Mouse (Mus musculus) stomach, embryonic 14.5 days (tissue): ENCODE results near the gene Ephb2. TPM values are rescaled to one million over a fixed set of nuclear protein-coding genes. Genes with fewer than 3 reads are reported as not detected.
A peak's percentile ranks its signal among the peaks of the same experiment; 100 is the strongest.

Source experiments
- ATAC-seq: fragments of 200-750 bp; cut with Nextera tagmentation; 2 replicates; pipeline ENCODE4 v1.8.0; 2017; ENCODE audit warnings: low read depth, moderate TSS enrichment; ENCODE audit not compliant: insufficient number of reproducible peaks, insufficient read depth, low FRiP score
- H3K27ac ChIP-seq: fragments of 300-500 bp; sonication (generic); 2 replicates; pipeline ENCODE4 v1.5.1; 2014; ENCODE audit warnings: mild to moderate bottlenecking, low read length, moderate library complexity, mixed read lengths
- H3K27me3 ChIP-seq: fragments of 300-500 bp; sonication (generic); 2 replicates; pipeline ENCODE4 v1.6.1; 2014; ENCODE audit warnings: low read length, control low read depth, mixed read lengths; ENCODE audit not compliant: control insufficient read depth, insufficient read depth
- H3K36me3 ChIP-seq: fragments of 300-500 bp; sonication (generic); 2 replicates; pipeline ENCODE4 v1.6.1; 2014; ENCODE audit warnings: mild to moderate bottlenecking, control low read depth, low read length, moderate library complexity, mixed read lengths; ENCODE audit not compliant: control insufficient read depth, insufficient read depth
- H3K4me1 ChIP-seq: fragments of 300-500 bp; sonication (generic); 2 replicates; pipeline ENCODE4 v1.6.1; 2014; ENCODE audit warnings: low read length, control low read depth, mixed read lengths; ENCODE audit not compliant: control insufficient read depth, insufficient read depth
- H3K4me2 ChIP-seq: fragments of 300-500 bp; sonication (generic); replicated peaks from 2 replicates; pipeline ENCODE4 v1.6.1; 2014; ENCODE audit warnings: low read depth, low read length, control low read depth
- H3K4me3 ChIP-seq: fragments of 300-500 bp; sonication (generic); 2 replicates; pipeline ENCODE4 v1.5.1; 2014; ENCODE audit warnings: low read depth, low read length, control low read depth
- H3K9ac ChIP-seq: fragments of 300-500 bp; sonication (generic); replicated peaks from 2 replicates; pipeline ENCODE4 v1.6.1; 2014; ENCODE audit warnings: low read depth, mild to moderate bottlenecking, control low read depth, low read length, moderate library complexity, mixed read lengths
- H3K9me3 ChIP-seq: fragments of 300-500 bp; sonication (generic); 2 replicates; pipeline ENCODE4 v1.6.1; 2016; ENCODE audit warnings: low read depth, low read length, control low read depth; ENCODE audit not compliant: control insufficient read depth
- WGBS: fragments of 180-500 bp; shearing (Covaris S2); extraction: QIAGEN DNeasy Blood & Tissue Kit; methylation state at CpG from one replicate; pipeline ENCODE4 v1.1.7; 2014; 5-methylcytosine and 5-hydroxymethylcytosine counted together
- polyA plus RNA-seq: library from polyadenylated mRNA; unstranded; fragments of >200 nt; fragmentation: Nextera tagmentation; extraction: Ambion mirVana; gene quantifications from 2 replicates; pipeline ENCODE4 v1.2.1, GENCODE M21; 2014

Gene Ephb2
- polyA plus RNA-seq, 1 experiment from 2014 or later, result 7.6 TPM

DNA sequence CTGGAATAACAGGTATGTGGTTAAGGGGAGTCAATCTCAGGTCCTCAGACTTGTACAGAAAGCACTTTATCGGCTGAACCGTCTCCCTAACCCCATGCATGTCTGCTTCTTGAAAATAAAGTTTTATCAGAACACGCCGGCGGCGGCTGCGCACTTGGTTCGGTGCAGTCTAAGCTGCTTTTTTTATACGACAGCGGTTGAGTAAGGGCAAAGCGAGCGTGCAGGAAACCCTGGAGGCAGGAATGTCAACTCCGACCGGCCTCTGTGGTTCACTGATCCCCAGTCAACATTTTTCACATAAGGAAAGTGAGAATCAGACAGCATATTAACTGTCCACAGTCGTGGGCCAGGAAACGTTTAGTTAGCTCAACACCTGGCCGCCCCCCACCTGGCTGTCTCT lies 111.1 kb downstream of the Ephb2 start:
- Histone ChIP-seq H3K9me3 (no peaks in the 10 kb centered on the region), H3K4me1 (peaks cover 10% of the 10 kb centered on the region; the same call in 1 of the 2 replicates)

DNA sequence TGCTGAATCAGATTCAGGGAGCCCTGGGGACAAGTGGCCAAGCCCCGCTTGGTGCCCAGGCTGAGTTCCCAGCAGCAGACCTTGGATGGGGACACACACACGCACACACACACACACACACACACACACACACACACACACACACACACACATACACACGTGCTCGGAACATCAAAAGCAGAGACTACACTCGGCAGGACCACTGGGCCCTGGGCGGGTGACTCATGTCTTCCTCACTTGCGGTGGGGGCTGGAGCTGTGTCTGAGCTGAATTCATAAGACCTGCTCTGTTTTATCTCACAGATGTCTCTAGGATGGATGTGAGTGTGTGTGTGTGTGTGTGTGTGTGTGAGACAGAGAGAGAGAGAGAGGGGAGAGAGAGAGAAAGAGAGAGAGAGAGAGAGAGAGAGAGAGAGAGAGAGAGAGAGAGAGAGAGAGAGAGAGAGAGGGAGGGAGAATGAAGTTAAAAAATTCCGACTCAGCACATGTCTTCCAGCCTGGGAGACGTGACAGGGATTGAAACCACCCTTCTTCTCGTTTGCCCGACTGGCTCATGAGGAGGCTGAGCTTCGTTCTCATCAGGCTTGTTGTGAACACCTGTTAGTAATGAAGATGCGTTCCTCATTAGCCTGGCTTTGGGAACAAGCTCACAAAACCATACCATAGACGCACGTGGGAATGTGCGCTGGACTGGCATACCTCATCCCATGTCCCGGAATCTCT lies 113.3 kb downstream of the Ephb2 start:
- ATAC-seq, result no peak; the same call in 1 of the 2 replicates
- H3K27ac ChIP-seq, result no peak overlapping the region
- H3K9me3 ChIP-seq, result no peaks in the 10 kb centered on the region
- H3K4me2 ChIP-seq, result no peak overlapping the region
- no peak overlapping the region for H3K4me3 ChIP-seq
- WGBS, result 51% methylated on average over 17 of the region's 17 CpGs
- H3K9ac ChIP-seq, result no peak overlapping the region
- H3K4me1 ChIP-seq, result peaks cover 10% of the 10 kb centered on the region; the same call in 1 of the 2 replicates
- no peaks in the 10 kb centered on the region for H3K27me3 ChIP-seq
- no peaks in the 10 kb centered on the region for H3K36me3 ChIP-seq

More for the DNA sequence above, 111.1 kb downstream of the Ephb2 start:
- Histone ChIP-seq H3K4me2 (0 out of 2 replicates have a peak overlapping the region, but pooled peaks have one; percentile 10), H3K27ac (peak overlapping the region; percentile 21; the same call in 1 of the 2 replicates), H3K4me3 (no peak overlapping the region), H3K36me3 (no peaks in the 10 kb centered on the region), H3K9ac (no peak overlapping the region), H3K27me3 (no peaks in the 10 kb centered on the region)
- 41% methylated on average over 17 of the region's 17 CpGs for WGBS
- ATAC-seq, result no peak

- no peak overlapping the region for H3K4me2 ChIP-seq
- 34% methylated on average over 3 of the region's 3 CpGs for WGBS
- no peak overlapping the region for H3K9ac ChIP-seq
- H3K27me3 ChIP-seq, result no peaks in the 10 kb centered on the region
- no peaks in the 10 kb centered on the region for H3K36me3 ChIP-seq
- H3K27ac ChIP-seq, result no peak overlapping the region
- no peaks in the 10 kb centered on the region for H3K9me3 ChIP-seq
- H3K4me3 ChIP-seq, result no peak overlapping the region
- ATAC-seq, result no peak
- peaks cover 10% of the 10 kb centered on the region; the same call in 1 of the 2 replicates for H3K4me1 ChIP-seq
Observed at GRCm38 (mm10) chr4:136721937-136722336, 113.9 kb downstream of the Ephb2 start.

GRCm38 (mm10) chr4:136720025-136720424 lies 115.8 kb downstream of the Ephb2 start:
- Histone ChIP-seq H3K4me1 (peaks cover 10% of the 10 kb centered on the region; the same call in 1 of the 2 replicates), H3K27me3 (no peaks in the 10 kb centered on the region), H3K4me2 (no peak overlapping the region), H3K4me3 (no peak overlapping the region), H3K9ac (no peak overlapping the region), H3K36me3 (no peaks in the 10 kb centered on the region), H3K27ac (peak overlapping the region; percentile 1; the same call in 1 of the 2 replicates), H3K9me3 (no peaks in the 10 kb centered on the region)
- WGBS, result 75% methylated on average over 9 of the region's 9 CpGs
- ATAC-seq, result peak; percentile 73

DNA sequence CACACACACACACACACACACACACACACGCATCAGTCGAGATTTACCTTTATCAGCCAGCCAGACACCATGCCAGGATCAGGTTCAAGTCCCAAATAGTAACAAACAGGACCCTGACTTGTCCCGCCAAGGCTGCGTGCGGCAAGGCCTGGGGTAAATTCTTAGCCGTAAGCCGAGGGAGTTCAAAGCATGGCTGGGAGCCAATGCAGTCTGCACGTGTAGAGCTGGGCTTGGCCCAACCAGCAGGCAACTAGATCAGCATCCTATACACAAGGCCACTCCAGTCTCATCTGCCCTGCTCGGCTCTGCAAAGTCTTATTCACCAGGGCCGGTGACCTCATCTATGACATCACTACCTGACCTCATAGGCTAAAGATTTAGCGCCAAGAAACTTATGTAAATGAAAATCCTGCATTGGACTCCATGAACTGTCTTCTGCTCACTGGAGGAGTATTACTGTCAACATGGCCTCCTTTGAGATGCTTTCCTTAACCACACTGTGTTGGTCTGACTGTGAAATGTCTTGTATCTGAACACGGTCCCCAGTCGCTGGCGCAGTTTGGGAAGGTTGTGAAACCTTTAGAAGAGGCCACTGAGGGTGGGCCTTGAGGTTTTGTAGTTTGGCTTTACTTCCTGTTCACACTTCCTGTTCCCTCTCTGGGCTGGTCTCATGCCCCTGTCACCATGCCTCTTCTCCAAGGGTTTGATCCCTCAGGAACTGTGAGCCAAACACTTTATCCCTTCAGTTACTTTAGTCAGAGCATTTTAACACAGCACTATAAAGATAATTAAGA lies 117.4 kb downstream of the Ephb2 start:
- Histone ChIP-seq H3K36me3 (no peaks in the 10 kb centered on the region), H3K4me3 (no peak overlapping the region), H3K9ac (no peak overlapping the region), H3K4me1 (peaks cover 10% of the 10 kb centered on the region; the same call in 1 of the 2 replicates), H3K4me2 (no peak overlapping the region), H3K9me3 (no peaks in the 10 kb centered on the region), H3K27ac (no peak overlapping the region), H3K27me3 (no peaks in the 10 kb centered on the region)
- 91% methylated on average over 14 of the region's 14 CpGs for WGBS
- no peak for ATAC-seq

- WGBS, result 89% methylated on average over 7 of the region's 7 CpGs
- ATAC-seq, result no peak
Observed at GRCm38 (mm10) chr4:136716561-136716972, 119.2 kb downstream of the Ephb2 start.

DNA sequence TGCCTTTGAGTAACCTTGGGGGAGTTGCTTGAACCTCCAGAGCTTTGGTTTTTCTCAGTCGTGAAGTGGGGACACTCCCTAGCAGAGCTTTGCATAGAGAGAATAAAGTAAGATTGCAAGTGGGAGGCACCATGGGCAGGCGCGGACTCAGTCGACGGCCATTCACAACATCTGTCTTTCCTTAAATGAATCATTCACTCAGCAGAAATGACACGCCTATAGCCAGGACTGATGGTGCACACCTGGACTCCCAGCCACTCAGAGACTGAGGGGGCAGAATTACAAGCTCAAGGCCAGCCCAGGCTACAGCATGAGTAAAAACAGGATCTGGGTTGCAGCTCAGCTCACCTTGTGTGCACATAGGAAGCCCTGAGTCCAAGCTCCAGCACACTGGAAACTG lies 121.3 kb downstream of the Ephb2 start:
- H3K4me3 ChIP-seq, result no peak overlapping the region
- H3K27ac ChIP-seq, result no peak overlapping the region
- no peak; the same call in 1 of the 2 replicates for ATAC-seq
- H3K36me3 ChIP-seq, result no peaks in the 10 kb centered on the region
- H3K9ac ChIP-seq, result no peak overlapping the region
- no peaks in the 10 kb centered on the region for H3K9me3 ChIP-seq
- 0 out of 2 replicates have a peak, but pooled peaks cover 6% of the 10 kb centered on the region for H3K4me1 ChIP-seq
- no peak overlapping the region for H3K4me2 ChIP-seq
- no peaks in the 10 kb centered on the region for H3K27me3 ChIP-seq
- 30% methylated on average over 6 of the region's 6 CpGs for WGBS

More at GRCm38 (mm10) chr4:136716561-136716972, 119.2 kb downstream of the Ephb2 start:
- H3K27ac ChIP-seq, result no peak overlapping the region
- H3K4me3 ChIP-seq, result no peak overlapping the region
- H3K9ac ChIP-seq, result no peak overlapping the region
- H3K27me3 ChIP-seq, result no peaks in the 10 kb centered on the region
- H3K4me2 ChIP-seq, result no peak overlapping the region
- peaks cover 11% of the 10 kb centered on the region; the same call in 1 of the 2 replicates for H3K4me1 ChIP-seq
- H3K36me3 ChIP-seq, result no peaks in the 10 kb centered on the region
- H3K9me3 ChIP-seq, result no peaks in the 10 kb centered on the region

DNA sequence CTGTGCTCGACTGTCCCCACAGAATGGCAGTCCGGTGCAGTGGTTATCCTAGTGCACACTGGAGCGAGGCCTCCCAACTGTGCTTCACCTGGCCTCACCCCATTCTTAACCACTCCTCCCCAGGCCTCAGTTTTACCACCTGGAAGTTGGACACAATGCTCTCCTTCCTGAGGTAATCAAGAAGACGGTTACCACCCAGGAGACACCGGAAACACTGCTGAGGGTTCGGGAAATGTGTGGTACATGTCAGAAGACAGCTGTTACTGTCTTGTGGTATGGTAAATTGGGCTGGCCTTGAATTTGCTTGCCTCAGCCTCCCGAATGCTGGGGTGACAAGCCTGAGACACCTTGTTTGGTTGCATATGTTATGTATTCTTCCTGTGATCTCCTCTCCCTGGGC lies 121.9 kb downstream of the Ephb2 start:
- no peaks in the 10 kb centered on the region for H3K27me3 ChIP-seq
- no peaks in the 10 kb centered on the region for H3K36me3 ChIP-seq
- no peak for ATAC-seq
- H3K4me1 ChIP-seq, result 0 out of 2 replicates have a peak, but pooled peaks cover 6% of the 10 kb centered on the region
- H3K27ac ChIP-seq, result no peak overlapping the region
- no peak overlapping the region for H3K4me3 ChIP-seq
- H3K4me2 ChIP-seq, result no peak overlapping the region
- no peak overlapping the region for H3K9ac ChIP-seq
- 92% methylated on average over 7 of the region's 7 CpGs for WGBS
- no peaks in the 10 kb centered on the region for H3K9me3 ChIP-seq
